Mouse (Mus musculus) layer of hippocampus, postnatal 14 days (tissue): ENCODE results near the gene Prickle2. TPM values are rescaled to one million over a fixed set of nuclear protein-coding genes. Genes with fewer than 3 reads are reported as not detected.

ENCODE experiments used
- DNase-seq, 2 experiments: peaks; one replicate each; pipeline ENCODE4 v3.0.0; 2021 to 2022; ENCODE audit warnings: low spot score in 2 of 2, mixed read lengths in 1 of 2
- total RNA-seq, 2 experiments: library from RNA; stranded (reverse); gene quantifications; 2 replicates each; pipeline ENCODE4 v1.2.3; 2021

Gene Prickle2
- total RNA-seq, 2 experiments from 2014 or later, result 184 to 192 TPM

DNA sequence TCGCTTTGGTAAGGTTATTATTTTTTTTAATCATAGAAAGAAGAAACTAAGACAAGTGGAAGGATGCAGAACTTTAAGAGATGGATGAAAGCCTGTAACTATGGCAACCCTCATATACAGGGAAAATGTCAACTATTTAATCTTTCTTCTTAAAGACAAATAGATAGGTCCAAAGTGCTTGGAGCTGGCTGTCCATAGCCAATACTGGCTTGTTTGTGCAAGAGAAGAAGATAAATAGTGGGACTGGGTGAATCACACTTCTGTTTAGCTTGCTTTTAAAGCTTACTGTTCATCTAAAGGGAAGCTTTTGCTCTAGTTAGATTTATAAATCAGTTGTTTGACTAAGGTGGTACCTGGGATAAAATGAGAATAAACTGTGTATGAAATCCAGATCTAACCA lies 310.8 kb downstream of the Prickle2 start:
- DNase-seq, result no peak

DNA sequence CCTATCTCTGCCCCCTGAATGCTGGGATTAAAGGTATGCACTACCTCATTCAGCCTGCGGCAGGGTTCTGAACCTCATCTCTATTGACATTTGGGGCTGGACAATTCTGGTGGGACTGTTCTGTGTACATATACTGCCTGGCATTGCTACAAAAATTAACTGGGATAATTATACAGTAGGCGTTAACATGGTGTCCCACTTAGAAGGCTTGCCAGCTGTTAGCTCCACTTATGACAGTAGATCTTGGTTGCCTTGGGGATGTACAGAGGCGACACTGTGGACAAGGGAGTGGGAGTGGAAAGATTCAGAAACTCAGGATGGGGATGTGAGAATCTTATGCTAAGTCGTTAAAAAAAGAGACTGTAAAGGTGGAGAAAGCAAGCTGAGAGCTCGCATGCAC lies 311.3 kb downstream of the Prickle2 start:
- no peak for DNase-seq

DNA sequence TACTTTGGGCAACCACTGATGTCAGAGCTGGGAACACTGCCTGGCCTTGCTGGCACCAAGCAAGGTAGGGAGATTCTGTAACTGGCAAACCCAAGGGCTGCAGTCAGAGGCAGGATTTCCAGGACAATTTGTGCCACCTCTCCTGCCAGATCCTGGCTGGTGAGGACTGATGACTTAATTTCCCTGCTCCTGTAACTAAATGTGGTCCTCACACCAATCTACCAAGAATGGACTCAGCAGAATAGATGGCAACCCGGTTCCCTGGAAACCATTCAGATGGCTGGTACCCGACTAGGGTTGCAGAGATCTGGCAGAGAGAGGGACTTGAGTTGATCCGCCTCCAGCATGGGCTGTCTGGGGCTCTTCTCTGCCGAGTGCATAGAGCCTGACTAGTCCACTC lies 315.6 kb downstream of the Prickle2 start:
- peak; percentile 42 to 89 for DNase-seq

DNA sequence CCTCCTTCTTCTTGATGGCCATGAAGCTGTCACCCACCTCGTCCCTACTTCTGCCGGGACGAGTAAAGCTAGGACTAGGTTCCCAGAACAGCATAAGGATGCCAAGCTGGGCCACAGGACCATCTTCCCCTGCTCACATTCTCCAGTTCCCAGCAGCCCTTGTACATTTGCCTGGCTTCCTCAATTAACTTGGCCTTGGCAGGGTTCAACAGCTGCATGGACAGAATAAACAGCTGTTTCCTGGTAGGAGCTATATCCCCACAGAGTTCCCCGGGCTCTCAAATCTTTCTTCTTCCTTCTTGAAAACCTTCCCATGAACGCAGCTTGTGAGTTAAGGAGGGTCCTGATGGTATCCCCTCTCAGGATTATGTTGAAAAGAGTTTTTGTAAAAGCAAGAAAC lies 317.3 kb downstream of the Prickle2 start:
- no peak for DNase-seq

DNA sequence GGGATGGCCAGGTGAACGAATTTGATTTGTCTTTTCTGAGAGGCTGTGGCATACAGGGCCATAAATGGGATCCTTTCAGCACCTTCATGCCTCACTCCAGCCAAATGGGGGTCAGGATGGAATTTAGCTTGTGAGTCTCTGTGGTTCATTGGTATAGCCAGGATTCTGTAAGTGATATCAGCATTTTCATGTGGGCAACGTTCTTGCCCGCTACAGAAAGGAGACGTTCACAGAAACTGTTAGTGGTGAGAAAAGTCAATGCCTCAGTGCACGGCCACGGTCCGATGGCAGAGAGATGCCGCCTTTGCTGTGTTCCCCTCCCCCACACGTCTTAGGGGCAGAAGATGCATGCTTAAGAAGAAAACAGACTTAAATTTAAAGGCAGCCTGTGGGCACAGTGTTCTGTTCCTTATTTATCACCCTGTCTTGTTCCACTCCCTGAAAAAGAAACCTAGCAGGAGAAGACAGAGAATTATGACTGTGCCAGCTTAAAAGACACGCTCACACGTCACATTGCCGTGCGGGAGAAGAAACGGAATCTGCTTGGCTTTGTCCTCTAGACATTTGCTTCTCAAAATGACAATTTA lies 322.7 kb downstream of the Prickle2 start:
- peak in 1 of 2 experiments; percentile 24 for DNase-seq

DNA sequence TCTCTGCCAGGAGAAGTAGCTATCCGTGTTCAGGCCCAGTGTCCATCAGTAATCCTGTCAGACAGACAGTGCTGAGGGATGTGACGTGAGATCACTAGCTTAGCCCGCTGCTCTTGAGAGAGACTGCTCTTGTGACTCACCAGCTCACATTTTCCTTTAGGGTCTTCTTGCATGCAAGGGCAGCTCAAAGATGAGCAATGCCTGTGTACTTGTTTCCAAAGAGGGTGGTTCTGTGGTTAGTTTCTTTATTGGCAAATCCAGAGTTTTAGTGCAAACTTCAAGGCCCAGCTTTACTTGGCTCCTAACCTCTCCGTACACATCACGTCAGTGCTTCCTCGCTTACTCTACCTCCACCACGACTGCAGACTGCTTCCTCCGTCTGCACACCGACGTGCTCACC lies 324.9 kb downstream of the Prickle2 start:
- no peak for DNase-seq

DNA sequence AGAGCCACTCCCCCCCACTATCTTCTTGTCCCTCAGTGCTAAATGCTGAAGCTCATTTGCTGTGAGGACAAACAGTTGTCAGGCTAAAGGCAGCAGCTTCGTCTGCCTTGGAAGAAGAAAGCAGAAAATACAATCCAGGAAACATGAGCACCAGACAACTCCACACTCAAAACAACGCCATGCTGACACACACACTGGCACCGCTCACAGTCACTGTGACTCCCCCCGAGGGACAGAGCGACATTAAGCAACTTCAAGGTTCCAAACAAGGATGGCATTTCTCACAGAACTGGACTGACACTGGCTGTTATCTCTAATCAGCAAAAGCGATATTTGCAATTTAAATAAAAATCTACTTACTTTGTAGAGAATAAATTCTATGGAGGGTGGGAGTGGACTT lies 331.1 kb downstream of the Prickle2 start:
- DNase-seq, result no peak

DNA sequence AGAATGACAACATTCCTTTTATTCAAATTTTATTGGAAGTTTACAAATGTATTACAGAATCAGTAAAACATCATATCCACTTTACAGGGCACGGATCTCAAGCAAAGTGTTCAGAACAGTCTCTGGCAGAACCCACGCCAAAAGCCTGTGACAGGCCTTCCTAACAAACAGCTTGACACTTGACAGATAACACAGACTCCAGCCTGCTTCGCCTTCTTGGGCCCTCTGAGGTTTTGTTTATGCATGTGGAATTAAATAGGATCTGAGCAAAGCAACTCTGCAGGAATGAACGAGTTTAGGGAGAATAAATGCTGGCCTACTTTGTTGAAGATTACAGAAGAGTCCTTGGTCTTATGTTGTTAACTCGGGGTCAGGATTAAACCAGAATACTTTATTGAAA lies 335.1 kb downstream of the Prickle2 start:
- DNase-seq, result no peak

DNA sequence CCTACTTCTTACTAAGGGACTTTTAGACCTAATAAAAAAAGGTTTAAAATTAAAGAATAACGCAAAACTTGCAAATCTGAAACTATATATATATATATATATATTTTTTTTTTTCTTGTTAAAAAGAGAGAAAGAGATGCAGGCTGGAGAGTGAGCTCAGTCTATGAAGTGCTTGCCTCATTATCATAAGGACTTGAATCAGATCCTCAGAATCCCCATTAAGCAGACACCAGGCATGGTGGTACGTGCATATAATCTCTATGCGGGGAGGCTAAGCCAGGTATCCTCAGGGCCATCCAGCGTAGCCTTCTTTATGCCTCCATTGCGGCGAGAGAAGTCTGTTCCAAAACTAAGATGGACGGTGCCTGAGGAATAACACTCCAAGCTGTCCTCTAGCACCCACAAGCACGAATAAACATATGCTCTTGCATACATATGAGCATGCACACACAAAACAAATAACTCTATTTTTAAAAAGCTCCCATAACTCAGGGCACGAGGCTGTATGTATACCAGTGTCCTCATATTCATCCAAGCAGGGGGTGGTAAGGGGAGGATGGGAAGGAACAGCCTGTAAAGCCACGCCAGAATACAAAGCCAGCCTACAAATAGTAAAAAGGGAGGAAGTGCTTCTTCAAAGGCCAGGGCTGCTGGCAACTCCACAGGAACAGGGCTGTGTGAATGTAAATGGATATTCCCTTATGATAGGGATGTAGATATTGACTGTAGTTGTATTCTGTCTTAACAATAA lies 358.5 kb downstream of the Prickle2 start:
- no peak for DNase-seq

DNA sequence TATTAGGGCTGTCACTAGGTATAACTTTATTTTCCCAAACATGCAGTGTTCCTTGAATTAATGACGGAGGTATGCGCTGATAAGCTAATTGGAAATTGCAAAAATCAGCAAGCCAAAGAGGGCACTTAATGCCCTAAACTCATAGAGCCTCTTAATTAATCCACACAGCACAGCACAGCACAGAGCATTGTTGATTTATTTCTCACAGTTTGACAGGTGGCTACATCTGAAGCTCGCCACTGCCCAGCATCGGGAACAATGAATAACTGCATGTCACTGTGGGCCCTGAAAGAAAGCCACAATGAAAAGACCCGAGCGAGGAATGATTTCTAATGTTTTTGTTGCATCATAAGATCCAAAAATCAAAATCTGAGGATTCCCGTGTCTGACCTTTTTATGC lies 359.2 kb downstream of the Prickle2 start:
- no peak for DNase-seq

DNA sequence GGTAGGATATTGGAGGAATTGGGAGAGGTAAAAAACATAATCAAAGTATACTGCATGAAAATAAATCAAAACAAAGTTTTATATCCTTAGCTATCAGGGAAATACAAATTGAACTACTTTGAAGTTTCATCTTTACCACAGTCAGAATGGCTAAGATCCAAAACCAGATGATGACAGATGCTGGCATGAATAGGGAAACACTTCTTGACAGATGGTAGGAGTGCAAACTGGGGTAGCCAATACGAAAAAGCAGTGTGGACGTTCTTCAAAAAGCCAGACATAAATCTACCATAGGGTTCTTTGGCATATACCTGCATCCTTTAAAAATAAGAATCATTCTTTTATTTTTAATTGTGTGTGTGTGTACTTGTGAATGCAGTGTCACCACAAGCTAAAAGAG lies 360.8 kb downstream of the Prickle2 start:
- no peak for DNase-seq

DNA sequence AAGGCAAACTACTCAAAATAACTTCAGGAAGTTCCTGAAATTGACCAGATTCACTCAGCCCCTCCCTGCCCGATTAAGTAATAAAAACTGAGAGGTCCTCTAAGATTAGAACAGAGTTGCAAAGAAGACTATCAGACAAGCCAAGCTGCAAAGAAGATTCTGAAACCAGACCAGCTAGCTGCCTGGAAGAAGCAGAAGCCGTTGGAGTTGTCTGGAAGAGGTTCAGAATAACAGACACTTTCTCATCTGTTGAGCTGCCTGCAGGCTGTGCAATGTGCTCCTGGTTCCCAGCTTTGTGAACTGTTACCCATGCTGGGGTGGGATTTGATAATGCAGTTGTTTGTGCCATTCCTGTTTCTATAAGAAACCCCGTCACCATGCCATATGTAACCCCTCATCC lies 361.4 kb downstream of the Prickle2 start:
- DNase-seq, result peak in 1 of 2 experiments; percentile 45

Other genes starting within 250 kb of the Prickle2 start
- under 1 TPM; 0.25 to 0.29 TPM for gene A730049H05Rik, start 110.3 kb upstream of the Prickle2 start, total RNA-seq
- not detected for gene Gm15737, start 163.2 kb upstream of the Prickle2 start, total RNA-seq
- gene Adamts9, start 237.3 kb upstream of the Prickle2 start, total RNA-seq, result 10 to 100 TPM; 12.6 to 13.2 TPM